Mouse (Mus musculus) heart, postnatal 14 days (tissue): ENCODE data around the gene Clic5. TPM values are rescaled to one million over a fixed set of nuclear protein-coding genes. Genes with fewer than 3 reads are reported as not detected.

Experiments used
- DNase-seq, 2 experiments: peaks; one replicate each; pipeline ENCODE4 v3.0.0; 2021 to 2022
- intact Hi-C: fragments of 180-260 bp; cut with DNase I; formaldehyde crosslinking; loops from one replicate; pipeline ENCODE4 v1.15.1; 2025
- total RNA-seq, 2 experiments: library from RNA; stranded (reverse); gene quantifications; 2 replicates each; pipeline ENCODE4 v1.2.3; 2021

Gene Clic5
- total RNA-seq, 2 experiments from 2014 or later, result 91.9 to 92.5 TPM

DNA sequence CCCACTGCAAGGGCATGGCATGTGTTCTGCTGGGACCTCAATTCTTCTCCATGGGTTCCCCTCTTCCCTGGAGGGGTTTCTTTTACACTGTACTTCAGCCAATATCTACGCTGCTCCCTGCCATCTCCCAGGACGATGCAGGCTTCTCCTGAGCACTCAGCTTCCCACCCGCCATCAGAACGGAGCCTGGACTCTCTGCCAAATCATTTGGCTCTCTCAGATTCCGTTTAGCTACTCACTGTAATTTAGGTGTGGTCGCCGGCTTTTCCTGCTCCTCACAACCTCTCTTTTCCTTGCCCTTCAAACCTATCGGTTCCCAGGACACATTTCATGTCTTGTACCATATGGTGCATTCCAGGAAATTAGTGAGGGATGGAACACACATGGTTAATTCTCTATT is 66.3 kb downstream of the Clic5 start:
- intact Hi-C loops, result loop anchor here (2.0 to 5.0 kb wide), 2 partner anchors 66 to 177 kb away; partner anchors contain the start of genes Clic5 and Enpp5
- no peak for DNase-seq

DNA sequence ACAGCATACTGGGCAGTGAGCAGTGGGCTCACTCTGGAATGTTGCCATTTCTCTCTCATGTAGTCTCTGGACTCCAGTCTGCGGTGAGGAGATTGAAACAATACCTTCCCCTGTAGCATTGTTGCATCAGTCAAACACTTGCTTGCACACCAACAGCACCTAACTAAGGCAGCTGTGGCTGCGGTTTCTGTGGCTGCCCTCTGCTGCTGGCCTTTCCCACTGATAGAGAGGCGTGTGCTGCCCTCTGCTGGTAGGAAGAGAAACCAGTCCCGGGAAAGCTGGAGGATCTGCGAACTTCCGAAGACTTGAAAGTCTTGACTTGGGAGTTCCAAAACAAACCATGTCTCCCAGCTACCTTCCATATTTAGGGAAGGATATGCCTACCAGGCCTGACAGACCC is 68.2 kb downstream of the Clic5 start:
- intact Hi-C loops, result loop anchor here (1.0 to 5.0 kb wide), 2 partner anchors 105 to 179 kb away; partner anchors contain the start of gene Enpp5
- DNase-seq, result peak; percentile 82 to 87

DNA sequence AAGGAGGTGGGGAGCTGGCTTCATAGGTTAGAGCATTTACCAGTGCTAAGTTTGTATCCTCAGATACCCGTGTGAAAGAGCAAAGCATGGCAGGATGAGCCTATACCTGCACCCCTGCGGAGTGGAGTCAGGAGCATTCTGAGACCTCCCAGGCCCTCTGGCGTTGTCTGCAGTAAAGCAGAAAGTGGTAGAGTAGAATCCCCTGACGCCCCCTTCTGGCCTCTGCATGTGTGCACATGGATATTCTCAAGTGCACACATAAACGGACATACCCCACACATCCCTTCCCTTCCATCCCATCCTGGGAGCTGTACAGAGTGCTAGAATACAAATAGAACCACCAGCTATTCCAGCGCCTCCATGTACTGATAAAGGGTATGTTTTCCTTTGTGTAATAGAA is 70.9 kb downstream of the Clic5 start:
- DNase-seq, result no peak
- intact Hi-C loops, result loop anchor here (5.0 kb wide), 1 partner anchor 182 kb away; the partner anchor contains the start of gene Enpp5

DNA sequence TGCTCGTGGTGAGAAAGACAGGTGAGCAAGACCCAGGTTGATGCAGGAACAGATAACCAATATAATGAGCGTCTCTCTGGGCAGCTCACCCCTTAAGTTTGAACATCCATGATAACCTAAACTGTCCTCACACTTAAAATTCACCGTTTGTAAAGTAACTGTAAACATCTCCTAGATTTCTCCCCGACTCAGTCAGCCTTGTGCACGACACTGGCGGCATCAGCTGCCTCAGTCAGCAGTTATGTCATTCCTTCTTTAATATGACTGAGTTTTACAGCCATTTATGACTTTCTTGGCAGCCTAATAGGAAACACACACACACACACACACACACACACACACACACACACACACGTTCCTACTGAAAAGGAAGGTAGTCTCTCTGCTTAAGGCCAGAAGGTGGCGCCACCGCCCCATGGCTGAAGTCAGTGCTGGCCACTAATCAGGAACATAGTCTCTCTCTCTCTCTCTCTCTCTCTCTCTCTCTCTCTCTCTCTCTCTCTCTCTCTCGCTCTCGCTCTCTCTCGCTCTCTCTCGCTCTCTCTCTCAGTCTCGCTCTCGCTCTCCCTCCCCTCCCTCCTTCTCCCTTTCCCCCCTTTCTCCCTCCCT is 73.3 kb downstream of the Clic5 start:
- DNase-seq, result peak; percentile 53 to 77
- intact Hi-C loops, result loop anchor here (5.0 to 10.0 kb wide), 5 partner anchors 186 to 1143 kb away; no protein-coding TSS in a partner anchor

DNA sequence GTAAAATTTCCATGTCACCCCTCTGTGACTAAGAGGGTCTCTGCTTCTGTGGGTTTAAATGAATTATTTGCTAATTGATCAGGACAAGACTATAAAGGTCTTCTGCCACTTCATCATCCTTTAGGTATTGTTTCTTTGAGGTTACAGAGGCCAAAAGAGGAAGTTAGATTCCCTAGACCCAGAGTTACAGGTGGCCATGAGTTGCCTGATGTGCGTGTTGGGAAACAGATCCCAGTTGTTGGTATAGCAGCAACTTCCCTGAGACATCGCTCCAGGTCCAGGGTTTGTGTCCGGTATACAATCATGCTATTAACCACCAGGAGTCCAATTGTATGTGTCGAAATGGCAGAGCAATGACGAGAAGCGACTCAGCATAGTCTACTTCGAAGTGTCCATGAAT is 81.7 kb downstream of the Clic5 start:
- DNase-seq, result no peak
- intact Hi-C loops, result no loop called here

DNA sequence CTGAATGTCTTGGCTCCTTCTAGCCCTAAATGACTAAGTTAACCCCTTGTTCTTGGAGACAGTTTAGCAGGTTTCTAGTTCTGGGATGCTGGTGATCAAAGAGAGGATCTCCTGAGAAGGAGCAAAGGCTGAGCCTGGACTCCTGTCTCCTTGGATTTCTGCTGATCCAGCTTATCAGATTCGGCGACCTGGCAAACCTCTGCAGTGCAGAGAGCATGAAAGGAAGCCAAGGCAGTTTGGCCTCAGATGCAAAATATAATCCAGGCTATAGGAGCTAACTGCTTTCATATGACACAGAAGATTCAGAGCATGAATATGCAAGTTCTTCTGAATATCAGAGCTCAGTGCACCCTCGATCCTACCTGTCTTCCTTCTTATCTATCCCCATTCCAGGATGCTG is 83.0 kb downstream of the Clic5 start:
- intact Hi-C loops, result no loop called here
- no peak for DNase-seq

DNA sequence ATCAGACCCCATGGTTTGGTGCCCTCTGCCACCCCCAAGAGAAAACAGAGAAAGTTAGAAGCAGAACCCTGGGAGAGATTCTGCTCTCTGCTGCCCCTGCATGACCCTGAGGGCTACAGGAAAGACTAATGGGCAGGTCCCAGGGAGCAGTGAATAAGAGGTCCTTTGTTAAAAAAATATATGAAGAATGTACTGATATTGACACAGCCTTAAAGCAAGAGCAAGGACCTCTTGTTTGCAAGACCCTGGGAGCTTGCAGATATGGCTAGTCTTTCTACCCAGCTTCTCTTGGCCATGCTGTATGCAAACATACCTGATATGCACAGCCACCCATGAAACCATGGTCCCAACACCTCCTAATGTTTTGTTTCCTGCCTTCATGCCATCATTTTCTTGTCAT is 86.4 kb downstream of the Clic5 start:
- intact Hi-C loops, result no loop called here
- no peak for DNase-seq

DNA sequence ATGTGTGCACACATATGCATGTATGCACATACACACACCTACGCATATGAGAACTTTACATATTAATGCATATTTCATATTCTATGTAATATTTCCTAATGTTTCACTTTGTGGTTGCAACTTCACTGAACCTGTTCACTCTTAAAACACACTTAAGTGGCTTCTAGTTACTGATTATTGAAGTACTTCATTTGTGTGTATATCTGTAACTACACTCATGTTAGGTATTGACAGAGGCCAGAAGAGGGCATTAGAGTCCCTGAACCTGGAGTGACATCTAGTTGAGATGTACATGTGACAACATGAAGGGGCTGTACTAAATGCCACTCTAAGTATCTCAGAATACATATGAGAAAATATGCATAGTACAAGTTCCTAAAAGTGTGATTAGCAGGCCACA is 99.9 kb downstream of the Clic5 start:
- no peak for DNase-seq
- intact Hi-C loops, result no loop called here

DNA sequence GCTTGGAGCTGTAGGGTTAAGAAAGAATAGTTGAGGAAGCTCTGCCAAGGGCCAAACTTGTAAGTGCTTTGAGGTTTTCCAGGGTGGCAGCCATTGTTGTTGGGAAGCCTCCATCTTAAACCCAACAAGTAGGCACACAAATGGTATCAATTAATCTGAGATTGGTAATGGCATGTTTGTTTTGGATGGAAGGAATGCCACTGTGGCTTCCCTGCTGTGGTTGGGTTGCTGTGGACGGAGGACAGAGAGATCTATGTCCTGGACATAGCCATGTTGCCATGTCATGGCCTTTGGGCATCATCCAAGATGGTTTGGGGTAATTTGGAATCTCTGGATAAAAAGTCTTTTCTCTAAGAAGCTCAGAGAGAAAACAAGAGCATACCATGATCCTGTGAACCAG is 108.8 kb downstream of the Clic5 start:
- no peak for DNase-seq
- intact Hi-C loops, result no loop called here

DNA sequence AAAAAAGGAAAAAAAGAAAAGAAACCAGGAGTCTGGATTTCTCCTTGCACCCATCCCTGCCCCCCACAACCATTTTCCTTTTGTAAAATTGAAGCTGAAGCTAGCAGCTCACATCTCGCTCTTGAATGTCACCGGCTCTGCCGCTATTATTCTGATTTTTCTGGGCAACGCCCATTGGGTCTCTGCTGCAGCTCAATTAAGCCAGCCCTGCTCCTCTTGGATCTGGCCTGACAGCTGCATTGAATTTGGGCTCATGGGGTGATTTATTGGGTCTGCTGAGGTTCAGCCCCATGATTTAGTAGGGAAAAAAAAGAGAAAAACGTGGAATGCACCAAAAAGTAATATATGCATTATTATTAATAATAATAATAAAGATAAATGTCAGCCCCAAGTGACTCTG is 111.9 kb downstream of the Clic5 start:
- intact Hi-C loops, result no loop called here
- DNase-seq, result no peak

DNA sequence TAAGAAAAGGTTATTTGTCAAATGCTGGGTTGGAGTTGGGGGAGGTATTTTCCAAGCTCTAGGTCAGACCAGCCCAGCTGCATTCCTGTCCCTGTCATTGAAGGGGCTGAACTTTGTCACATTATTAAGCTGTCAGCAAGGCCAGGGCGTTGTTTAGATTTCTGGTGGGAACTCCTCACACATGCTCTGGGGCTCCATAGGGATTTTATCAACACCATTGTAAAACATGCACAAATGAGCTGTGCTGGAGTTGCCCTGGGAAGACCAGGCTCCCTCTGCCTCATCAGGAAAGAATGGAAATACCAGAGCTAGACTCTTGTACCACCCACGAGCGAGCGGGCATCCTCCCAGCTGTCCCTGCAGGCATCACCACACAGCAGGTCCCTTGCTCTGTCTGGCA is 112.3 kb downstream of the Clic5 start:
- intact Hi-C loops, result no loop called here

DNA sequence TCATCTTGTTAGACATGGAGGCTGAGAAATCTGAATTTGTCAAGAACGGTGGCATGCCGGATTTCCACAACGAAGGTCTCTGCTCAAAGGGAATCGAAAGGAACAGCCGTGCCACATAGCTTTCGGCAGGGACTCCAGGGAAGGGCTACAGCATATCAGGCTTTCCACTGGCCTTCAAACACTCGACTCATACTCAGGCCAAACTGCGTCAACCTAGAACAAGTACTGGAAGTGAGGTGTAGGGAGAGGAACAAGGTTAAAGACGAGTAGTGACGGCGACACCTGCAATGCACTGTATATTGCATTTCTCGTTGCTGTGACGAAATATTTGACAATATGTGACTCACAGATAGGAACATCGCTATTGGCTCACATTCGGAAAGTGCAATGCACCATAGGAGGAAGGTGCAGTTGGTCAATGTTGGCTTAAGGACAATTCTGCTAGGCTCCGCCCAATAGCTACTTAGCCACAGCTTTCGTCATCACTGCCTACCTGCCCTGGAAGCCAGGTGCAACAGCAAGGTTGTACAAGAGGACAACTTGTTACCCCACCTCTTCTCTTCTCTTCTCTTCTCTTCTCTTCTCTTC is 112.9 kb downstream of the Clic5 start:
- DNase-seq, result no peak
- intact Hi-C loops, result no loop called here

More for the DNA sequence above, 112.3 kb downstream of the Clic5 start:
- peak; percentile 3 to 19 for DNase-seq

DNA sequence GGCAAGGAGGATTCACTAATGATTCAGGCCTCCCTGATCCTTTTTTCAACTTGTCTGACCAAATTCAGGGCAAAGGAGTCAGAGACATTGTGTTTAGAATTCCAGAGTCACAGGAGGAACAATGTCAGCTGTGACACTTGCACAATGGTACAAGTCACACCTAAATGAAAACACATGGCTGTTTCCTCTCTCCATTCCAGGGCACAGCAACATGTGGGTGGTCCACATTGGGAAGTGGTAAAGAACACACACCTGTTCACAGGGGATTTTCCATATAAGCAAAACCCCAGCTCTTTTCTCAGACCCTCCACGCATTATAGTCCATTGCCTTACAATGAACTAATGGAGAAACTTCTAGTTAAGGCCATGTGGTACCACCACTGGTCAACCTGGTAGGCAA is 115.7 kb downstream of the Clic5 start:
- no peak for DNase-seq
- intact Hi-C loops, result no loop called here

DNA sequence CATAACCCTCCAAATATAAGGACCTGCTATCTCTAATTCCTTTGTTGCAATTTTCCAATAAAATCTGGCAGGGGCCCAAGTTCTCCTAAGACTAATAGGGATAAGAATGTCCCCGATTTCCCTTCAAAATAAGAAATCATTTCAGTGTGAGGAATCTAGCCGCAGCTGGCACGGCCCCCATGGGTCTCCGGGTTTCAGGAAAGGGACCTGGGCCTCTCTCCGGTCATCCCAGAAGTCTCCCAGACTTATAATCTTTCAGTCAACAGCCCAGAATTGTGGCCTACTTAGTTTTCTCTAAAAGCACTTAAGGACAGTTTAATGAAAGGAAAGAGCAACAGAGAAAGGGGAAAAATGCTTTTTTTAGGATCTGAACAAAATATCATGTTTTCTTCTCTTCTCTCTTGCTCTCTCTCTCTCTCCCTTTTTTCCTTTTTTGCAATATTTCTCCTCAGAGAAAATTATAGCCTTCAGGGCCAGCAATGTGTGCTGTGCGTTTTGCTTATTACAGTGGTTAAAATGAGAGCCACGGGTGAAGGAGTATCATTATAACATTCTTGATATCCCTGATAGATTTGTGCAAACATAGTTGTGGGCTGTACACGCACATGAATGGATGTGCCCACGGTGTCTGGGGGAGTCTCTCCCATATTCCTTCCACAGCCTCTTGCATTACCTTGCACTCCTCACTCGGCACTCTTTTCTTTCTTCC is 121.7 kb downstream of the Clic5 start:
- no peak for DNase-seq
- intact Hi-C loops, result no loop called here

DNA sequence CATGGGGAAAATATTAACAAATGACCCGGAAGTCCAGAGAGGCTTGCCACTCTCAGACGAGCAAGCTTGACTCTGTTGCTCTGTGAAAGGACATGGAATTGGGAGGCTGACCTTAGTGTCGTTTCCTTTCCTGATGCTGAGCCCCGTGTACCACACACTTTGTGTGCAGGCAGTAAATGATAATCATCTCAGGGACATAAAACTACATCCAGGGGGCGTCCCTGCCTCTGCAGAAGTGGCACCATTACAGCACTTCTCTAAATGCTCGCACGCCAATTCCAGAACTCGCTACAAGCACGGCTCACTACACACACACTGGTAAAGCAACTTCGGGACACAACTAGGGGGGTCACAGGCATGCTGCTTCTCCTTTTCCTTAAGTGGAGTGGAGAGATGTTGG is 136.9 kb downstream of the Clic5 start:
- DNase-seq, result no peak
- intact Hi-C loops, result no loop called here

DNA sequence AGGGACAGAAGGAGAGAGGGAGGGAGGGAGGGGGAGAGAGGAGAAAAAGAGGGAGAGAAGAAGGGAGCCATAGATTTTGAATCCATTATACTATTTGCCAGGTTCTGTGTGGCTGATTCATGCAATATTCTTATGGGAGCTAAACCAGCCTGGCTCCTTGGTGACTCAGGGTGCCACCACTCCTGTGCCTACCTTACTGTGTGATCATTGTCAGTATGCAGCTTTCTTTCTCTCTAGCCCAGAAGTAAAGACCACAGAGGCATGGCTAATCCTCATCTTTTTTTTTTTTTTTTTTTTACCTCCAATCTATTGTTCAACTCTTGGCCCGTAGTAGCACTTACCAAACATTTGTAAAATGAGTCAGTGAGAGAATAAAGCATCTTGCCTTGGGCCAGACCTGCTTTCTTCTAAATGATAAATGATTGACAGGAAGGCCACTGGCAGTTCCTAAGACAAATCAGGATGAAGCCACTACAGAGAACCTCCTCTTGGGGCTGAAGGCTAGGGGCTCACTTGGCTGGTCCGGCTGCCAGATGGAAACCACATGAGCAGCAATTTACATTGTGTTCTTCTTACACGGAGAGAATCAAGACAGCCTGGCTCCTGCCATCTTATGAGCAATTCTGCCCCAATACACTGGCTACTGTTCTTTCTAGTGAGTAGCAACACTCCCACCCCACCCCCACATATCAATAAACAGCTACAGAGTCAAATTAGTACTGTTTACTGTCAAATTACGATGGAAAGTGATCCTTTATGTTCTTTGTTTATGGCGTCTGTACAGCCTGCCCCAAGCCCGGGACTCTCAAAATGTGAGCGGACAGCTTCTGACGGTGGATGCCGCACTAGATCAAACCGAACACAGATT is 139.1 kb downstream of the Clic5 start:
- intact Hi-C loops, result no loop called here
- DNase-seq, result no peak

DNA sequence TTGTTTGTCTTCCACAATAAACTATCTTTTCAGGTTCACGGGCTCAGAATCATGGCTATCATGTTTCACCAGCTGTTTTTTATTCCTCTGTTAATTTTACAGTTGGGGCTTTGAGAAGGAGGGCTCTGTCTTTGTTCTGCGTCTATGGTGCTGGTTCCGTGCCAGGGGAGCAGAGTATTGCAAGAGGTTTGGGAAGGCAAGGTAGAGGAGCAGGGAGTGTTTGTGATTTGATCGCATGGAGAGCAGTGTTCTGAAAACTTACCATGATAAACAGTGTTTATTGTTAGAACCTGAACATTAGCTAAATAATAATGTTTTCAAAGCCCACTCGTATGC is 139.7 kb downstream of the Clic5 start:
- DNase-seq, result no peak
- intact Hi-C loops, result no loop called here
